Mouse (Mus musculus) left cerebral cortex, adult 2 months (tissue): ENCODE data around the gene Olfr1316. TPM values are rescaled to one million over a fixed set of nuclear protein-coding genes. Genes with fewer than 3 reads are reported as not detected.

Experiments used
- DNase-seq, 2 experiments: peaks; one replicate each; pipeline ENCODE4 v3.0.0; 2021 to 2022; ENCODE audit warnings: low spot score in 2 of 2, mixed read lengths in 1 of 2; ENCODE audit errors: extremely low spot score in 1 of 2
- H3K27ac ChIP-seq: fragments of 200-600 bp; 2 replicates; pipeline ENCODE4 v1.8.1; 2022
- H3K4me3 ChIP-seq: fragments of 200-600 bp; 2 replicates; pipeline ENCODE4 v1.8.1; 2022
- CTCF ChIP-seq: fragments of 200-600 bp; IDR thresholded peaks from 2 replicates; pipeline ENCODE4 v1.8.1; 2022; ENCODE audit warnings: antibody characterized with exemption, mild to moderate bottlenecking, moderate library complexity
- intact Hi-C: fragments of 180-260 bp; cut with DNase I; formaldehyde crosslinking; loops from one replicate; pipeline ENCODE4 v1.15.1; 2025
- long read RNA-seq, 2 experiments: library from polyadenylated mRNA; stranded (forward); transcript quantifications; one replicate each; pipeline ENCODE4 v2.0.0; 2021; ENCODE audit warnings: borderline mapping rate in 2 of 2
- total RNA-seq, 2 experiments: library from RNA; stranded (reverse); gene quantifications; 2 replicates each; pipeline ENCODE4 v1.2.3; 2021

Gene Olfr1316
- not detected for total RNA-seq
- long read RNA-seq, experiment 1 = 0 reads
- long read RNA-seq, experiment 2 = 0 reads

DNA sequence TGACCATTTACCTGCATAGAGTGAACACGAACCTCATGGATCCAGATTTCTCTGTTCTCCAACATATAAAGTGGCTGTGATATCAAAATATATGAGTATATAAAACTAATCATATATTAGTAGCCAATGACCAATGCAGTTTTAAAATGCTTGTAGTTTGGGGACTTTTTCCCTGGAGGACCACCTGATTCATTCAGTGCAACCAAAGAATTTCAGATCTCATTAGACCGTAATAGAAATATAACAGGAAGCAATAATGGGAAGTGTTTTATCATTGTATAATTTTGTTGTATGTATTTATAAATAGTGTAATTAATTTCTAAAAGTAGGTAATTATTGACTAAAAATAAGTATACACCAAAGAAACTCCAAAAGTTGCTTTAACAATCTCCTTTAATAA lies at the start of gene Olfr1316:
TSS of gene Olfr1316 (minus strand) at position 101 of the 400 bp plus-strand sequence.
- intact Hi-C loops = no loop called here
- H3K4me3 ChIP-seq = no peak within 1 kb of the TSS
- DNase-seq = no peak
- TF ChIP-seq CTCF = no peak
- no peak within 1 kb of the TSS for H3K27ac ChIP-seq

DNA sequence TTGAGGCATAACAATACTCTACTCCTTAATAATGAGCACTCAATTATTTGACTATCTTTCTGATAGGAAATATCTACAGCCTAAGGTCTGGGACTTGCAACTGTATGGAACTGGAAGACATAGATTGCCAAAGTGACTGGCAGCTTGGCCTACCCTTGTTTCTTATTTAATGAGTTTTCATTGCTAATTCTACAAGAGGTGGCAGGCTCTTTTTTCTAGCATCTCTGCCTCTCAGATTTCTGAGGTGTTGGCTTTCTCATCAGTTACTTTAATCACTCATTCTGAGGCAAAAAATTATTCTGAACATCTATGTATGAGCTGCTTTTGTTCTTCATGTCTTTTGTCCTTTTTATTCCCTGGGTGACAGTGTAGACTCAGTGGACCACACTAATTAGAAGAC lies 19.1 kb upstream of the Olfr1316 start, which contains the start of gene Olfr1318:
TSS of gene Olfr1318 (plus strand) at position 301 of the 400 bp plus-strand sequence.
- intact Hi-C loops = no loop called here
- Histone ChIP-seq H3K4me3 (no peak within 1 kb of the TSS), H3K27ac (no peak within 1 kb of the TSS)
- no peak for TF ChIP-seq CTCF
- no peak for DNase-seq

DNA sequence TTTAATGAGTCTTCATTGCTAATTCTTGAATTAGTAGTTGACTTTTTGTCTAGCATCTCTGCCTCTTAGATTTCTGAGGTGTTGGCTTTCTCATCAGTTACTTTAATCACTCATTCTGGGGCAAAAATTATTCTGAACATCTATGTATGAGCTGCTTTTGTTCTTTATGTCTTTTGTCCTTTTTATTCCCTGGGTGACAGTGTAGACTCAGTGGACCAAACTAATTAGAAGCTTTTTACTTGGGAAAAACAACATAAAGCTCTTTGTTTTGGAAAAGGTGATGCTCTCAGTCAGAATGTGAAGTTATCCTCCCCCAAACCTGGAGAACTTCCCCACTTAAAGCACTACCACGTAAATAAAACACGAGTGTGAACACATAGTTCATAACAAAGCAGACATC lies 5.3 kb upstream of the Olfr1316 start, which contains the start of gene Olfr1317:
TSS of gene Olfr1317 (plus strand) at position 301 of the 400 bp plus-strand sequence.
- no peak within 1 kb of the TSS for H3K27ac ChIP-seq
- no peak for TF ChIP-seq CTCF
- intact Hi-C loops = no loop called here
- no peak for DNase-seq
- no peak within 1 kb of the TSS for H3K4me3 ChIP-seq

DNA sequence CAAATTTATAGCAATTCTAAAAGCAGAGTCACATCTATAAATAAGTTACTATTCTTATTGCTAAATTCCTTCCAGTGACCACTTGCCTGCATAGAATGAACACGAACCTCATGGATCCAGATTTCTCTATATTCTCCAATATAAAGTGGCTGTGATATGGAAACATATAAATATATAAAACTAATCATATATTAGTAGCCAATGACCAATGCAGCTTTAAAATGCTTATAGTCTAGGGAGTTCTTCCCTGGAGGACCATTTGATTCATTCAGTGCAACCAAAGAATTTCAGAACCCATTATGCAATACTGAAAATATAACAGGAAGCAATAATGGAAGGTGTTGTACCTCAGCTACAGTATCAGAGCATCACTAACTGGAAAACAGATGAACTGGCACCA lies 19.4 kb downstream of the Olfr1316 start, which contains the start of gene Olfr1315-ps1:
TSS of gene Olfr1315-ps1 (minus strand) at position 101 of the 400 bp plus-strand sequence.
- intact Hi-C loops = no loop called here
- no peak within 1 kb of the TSS for H3K27ac ChIP-seq
- no peak for DNase-seq

DNA sequence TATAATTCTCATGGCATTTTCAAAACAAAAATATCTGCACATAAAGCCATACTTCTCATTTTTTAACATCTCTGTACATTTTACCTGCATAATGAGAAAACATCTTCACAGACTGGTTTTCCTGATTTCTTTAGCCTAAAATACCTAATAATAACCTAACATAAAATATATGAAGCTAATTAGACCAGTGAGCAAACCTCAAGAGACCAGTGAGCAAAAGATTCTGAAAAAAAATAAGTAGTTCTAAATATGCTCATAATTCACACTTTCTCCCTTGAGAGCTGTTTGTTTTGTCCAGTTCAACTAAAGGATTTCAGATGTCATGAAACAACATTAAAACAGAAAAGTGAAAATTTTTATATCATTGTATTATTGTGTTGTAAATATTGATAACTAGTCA lies 38.1 kb downstream of the Olfr1316 start, which contains the start of gene Olfr1314:
TSS of gene Olfr1314 (minus strand) at position 101 of the 400 bp plus-strand sequence.
- no peak for TF ChIP-seq CTCF
- no peak within 1 kb of the TSS for H3K4me3 ChIP-seq
- no peak for DNase-seq
- no peak within 1 kb of the TSS for H3K27ac ChIP-seq
- intact Hi-C loops = no loop called here

More for the DNA sequence above, 19.4 kb downstream of the Olfr1316 start, which contains the start of gene Olfr1315-ps1:
- no peak within 1 kb of the TSS for H3K4me3 ChIP-seq
- no peak for TF ChIP-seq CTCF

GRCm38 (mm10) chr2:112077743-112078142 lies 57.0 kb downstream of the Olfr1316 start, which contains the start of gene Olfr1313:
Gene Olfr1313, minus strand, starts transcription at chr2:112077843.
- TF ChIP-seq CTCF = no peak
- Histone ChIP-seq H3K27ac (no peak within 1 kb of the TSS), H3K4me3 (no peak within 1 kb of the TSS)
- intact Hi-C loops = no loop called here
- no peak for DNase-seq

Other genes starting within 250 kb of the Olfr1316 start
- not detected for gene Olfr1306, start 218.7 kb downstream of the Olfr1316 start, total RNA-seq
- under 1 TPM; 0.02 to 0.07 TPM for gene Olfr1307, start 185.5 kb downstream of the Olfr1316 start, total RNA-seq
- gene Olfr1308, start 170.0 kb downstream of the Olfr1316 start, total RNA-seq = not detected
- not detected for gene Olfr1309, start 144.7 kb downstream of the Olfr1316 start, total RNA-seq
- gene Olfr1310, start 122.3 kb downstream of the Olfr1316 start, total RNA-seq = not detected
- gene Olfr1311, start 110.6 kb downstream of the Olfr1316 start, total RNA-seq = not detected
- not detected for gene Olfr1312, start 84.7 kb downstream of the Olfr1316 start, total RNA-seq
- gene Olfr1313, start 57.1 kb downstream of the Olfr1316 start, total RNA-seq = not detected
- not detected for gene Olfr1314, start 38.2 kb downstream of the Olfr1316 start, total RNA-seq
- not detected for gene Olfr1315-ps1, start 19.5 kb downstream of the Olfr1316 start, total RNA-seq
- not detected for gene Olfr1317, start 5.4 kb upstream of the Olfr1316 start, total RNA-seq
- not detected for gene Olfr1318, start 19.2 kb upstream of the Olfr1316 start, total RNA-seq
- gene Lpcat4, start 104.5 kb upstream of the Olfr1316 start, total RNA-seq = 100 to 1,000 TPM; 150 to 164 TPM
- not detected for gene Nutm1, start 124.3 kb upstream of the Olfr1316 start, total RNA-seq
- 10 to 100 TPM; 46.0 to 46.4 TPM for gene Nop10, start 126.9 kb upstream of the Olfr1316 start, total RNA-seq
- gene Slc12a6, start 130.8 kb upstream of the Olfr1316 start, total RNA-seq = 100 to 1,000 TPM; 127 to 129 TPM
- gene Gm21985, start 131.3 kb upstream of the Olfr1316 start, total RNA-seq = 1 to 10 TPM in 1 of 2 experiments, not detected in 1; 3.7 TPM
- gene Emc4, start 233.1 kb upstream of the Olfr1316 start, total RNA-seq = 100 to 1,000 TPM; 142 to 147 TPM
- gene Katnbl1, start 244.2 kb upstream of the Olfr1316 start, total RNA-seq = 10 to 100 TPM; 13.5 to 14.2 TPM